Mouse (Mus musculus) MEL (cell line): ENCODE results near the gene Krtap19-3. TPM values are rescaled to one million over a fixed set of nuclear protein-coding genes. Genes with fewer than 3 reads are reported as not detected.

Experiments used
- DNase-seq: peaks from one replicate; pipeline ENCODE4 v3.0.0; 2011; ENCODE audit warnings: low read depth, low spot score
- H3K27ac ChIP-seq: 2 replicates; pipeline ENCODE4 v1.5.1; 2012; ENCODE audit warnings: low read depth, mild to moderate bottlenecking, control low read depth, low read length, moderate library complexity; ENCODE audit not compliant: control insufficient read depth
- H3K27me3 ChIP-seq, 2 experiments: fragments of 150-350 bp in 1 of 2; sonication (generic) in 1 of 2; 2 replicates each; pipeline ENCODE4 v1.6.1; 2012; ENCODE audit warnings: low read length in 2 of 2, mild to moderate bottlenecking in 2 of 2, improper control_type of control experiment in 1 of 2, moderate library complexity in 1 of 2; ENCODE audit not compliant: insufficient read depth in 2 of 2, control insufficient read depth in 1 of 2
- H3K36me3 ChIP-seq, 2 experiments: 2 replicates each; pipeline ENCODE4 v1.6.1; 2012 to 2014; ENCODE audit warnings: low read length in 2 of 2, improper control_type of control experiment in 1 of 2, inconsistent platforms in 1 of 2, mild to moderate bottlenecking in 1 of 2; ENCODE audit not compliant: insufficient read depth in 2 of 2, control insufficient read depth in 1 of 2
- H3K4me1 ChIP-seq, 2 experiments: fragments of 150-350 bp in 1 of 2; sonication (generic) in 1 of 2; 2 replicates each; pipeline ENCODE4 v1.6.1; 2012; ENCODE audit warnings: low read length in 2 of 2, improper control_type of control experiment in 1 of 2, mild to moderate bottlenecking in 1 of 2; ENCODE audit not compliant: insufficient read depth in 2 of 2, control insufficient read depth in 1 of 2
- H3K4me3 ChIP-seq, 2 experiments: fragments of 150-350 bp in 1 of 2; sonication (generic) in 1 of 2; 2 replicates each; pipeline ENCODE4 v1.5.1; 2012; ENCODE audit warnings: low read depth in 2 of 2, low read length in 2 of 2, mild to moderate bottlenecking in 2 of 2, moderate library complexity in 2 of 2, control low read depth in 1 of 2, improper control_type of control experiment in 1 of 2; ENCODE audit not compliant: control insufficient read depth in 1 of 2, insufficient read depth in 1 of 2
- H3K79me2 ChIP-seq: 2 replicates; pipeline ENCODE4 v1.6.1; 2012; ENCODE audit warnings: mild to moderate bottlenecking, low read length, moderate library complexity; ENCODE audit not compliant: control insufficient read depth, poor library complexity, insufficient read depth
- H3K9ac ChIP-seq: 2 replicates; pipeline ENCODE4 v1.6.1; 2012; ENCODE audit warnings: low read depth, mild to moderate bottlenecking, control low read depth, low read length, moderate library complexity; ENCODE audit not compliant: control insufficient read depth, poor library complexity, severe bottlenecking
- H3K9me3 ChIP-seq: fragments of 150-350 bp; sonication (generic); replicated peaks from 2 replicates; pipeline ENCODE4 v1.6.1; 2012; ENCODE audit warnings: mild to moderate bottlenecking, low read length, improper control_type of control experiment, moderate library complexity; ENCODE audit not compliant: insufficient read depth
- BHLHE40 ChIP-seq: IDR thresholded peaks from 2 replicates; pipeline ENCODE4 v1.6.1; 2012; ENCODE audit warnings: low read depth, mild to moderate bottlenecking, inconsistent platforms, low read length, improper control_type of control experiment, borderline replicate concordance
- CTCF ChIP-seq, 3 experiments: IDR thresholded peaks in 2 of 3; conservative IDR thresholded peaks in 1 of 3; 2 replicates each; pipeline ENCODE4 v1.5.1; 2011 to 2012; ENCODE audit warnings: low read length in 3 of 3, low read depth in 2 of 3, mild to moderate bottlenecking in 2 of 3, improper control_type of control experiment in 1 of 3, inconsistent platforms in 1 of 3, mixed read lengths in 1 of 3, moderate library complexity in 1 of 3; ENCODE audit not compliant: control insufficient read depth in 1 of 3, insufficient read depth in 1 of 3, poor library complexity in 1 of 3, severe bottlenecking in 1 of 3
- EP300 ChIP-seq, 2 experiments: IDR thresholded peaks; 2 replicates each; pipeline ENCODE4 v1.6.1; 2011; ENCODE audit warnings: improper control_type of control experiment in 2 of 2, low read length in 2 of 2, low read depth in 1 of 2, mild to moderate bottlenecking in 1 of 2
- ETS1 ChIP-seq: IDR thresholded peaks from 2 replicates; pipeline ENCODE4 v1.6.1; 2012; ENCODE audit warnings: low read depth, mild to moderate bottlenecking, inconsistent platforms, low read length, improper control_type of control experiment, moderate library complexity
- HCFC1 ChIP-seq: IDR thresholded peaks from 2 replicates; pipeline ENCODE4 v1.6.1; 2012; ENCODE audit warnings: low read depth, mild to moderate bottlenecking, inconsistent platforms, low read length, improper control_type of control experiment, moderate library complexity
- KAT2A ChIP-seq: conservative IDR thresholded peaks from 2 replicates; pipeline ENCODE4 v1.6.1; 2012; ENCODE audit warnings: low read depth, low read length, improper control_type of control experiment, inconsistent platforms
- MAFK ChIP-seq: IDR thresholded peaks from 2 replicates; pipeline ENCODE4 v1.6.1; 2011; ENCODE audit warnings: low read depth, mild to moderate bottlenecking, low read length, improper control_type of control experiment, borderline replicate concordance
- MAZ ChIP-seq: IDR thresholded peaks from 2 replicates; pipeline ENCODE4 v1.6.1; 2012; ENCODE audit warnings: low read depth, mild to moderate bottlenecking, inconsistent platforms, low read length, improper control_type of control experiment
- MXI1 ChIP-seq: IDR thresholded peaks from 2 replicates; pipeline ENCODE4 v1.6.1; 2011; ENCODE audit warnings: mild to moderate bottlenecking, low read depth, low read length, improper control_type of control experiment
- POLR2AphosphoS2 ChIP-seq: IDR thresholded peaks from 2 replicates; pipeline ENCODE4 v1.6.1; 2011; ENCODE audit warnings: low read length, improper control_type of control experiment
- POLR2AphosphoS5 ChIP-seq: IDR thresholded peaks from 2 replicates; pipeline ENCODE4 v1.6.1; 2012; ENCODE audit warnings: low read depth, borderline replicate concordance, mild to moderate bottlenecking, inconsistent platforms, low read length, moderate library complexity, mixed read lengths
- RAD21 ChIP-seq: IDR thresholded peaks from 2 replicates; pipeline ENCODE4 v1.6.1; 2011; ENCODE audit warnings: mild to moderate bottlenecking, low read depth, low read length, improper control_type of control experiment
- RCOR1 ChIP-seq: IDR thresholded peaks from 2 replicates; pipeline ENCODE4 v1.6.1; 2012; ENCODE audit warnings: low read depth, mild to moderate bottlenecking, inconsistent platforms, low read length, improper control_type of control experiment
- SMC3 ChIP-seq: IDR thresholded peaks from 2 replicates; pipeline ENCODE4 v1.6.1; 2011; ENCODE audit warnings: low read depth, low read length, improper control_type of control experiment
- TAL1 ChIP-seq: IDR thresholded peaks from 2 replicates; pipeline ENCODE4 v1.6.1; 2012; ENCODE audit warnings: mild to moderate bottlenecking, inconsistent platforms, low read length, moderate library complexity, mixed read lengths
- TCF12 ChIP-seq: IDR thresholded peaks from 2 replicates; pipeline ENCODE4 v1.6.1; 2014; ENCODE audit warnings: low read depth, mild to moderate bottlenecking, inconsistent platforms, low read length, improper control_type of control experiment, moderate library complexity
- USF1 ChIP-seq: IDR thresholded peaks from 2 replicates; pipeline ENCODE4 v1.6.1; 2014; ENCODE audit warnings: low read depth, mild to moderate bottlenecking, inconsistent platforms, low read length, improper control_type of control experiment, moderate library complexity
- ZC3H11A ChIP-seq: IDR thresholded peaks from 2 replicates; pipeline ENCODE4 v1.6.1; 2012; ENCODE audit warnings: low read depth, mild to moderate bottlenecking, inconsistent platforms, low read length, improper control_type of control experiment
- ZKSCAN1 ChIP-seq: IDR thresholded peaks from 2 replicates; pipeline ENCODE4 v1.6.1; 2012; ENCODE audit warnings: low read depth, mild to moderate bottlenecking, inconsistent platforms, low read length, improper control_type of control experiment, moderate library complexity
- ZMIZ1 ChIP-seq: IDR thresholded peaks from 2 replicates; pipeline ENCODE4 v1.6.1; 2012; ENCODE audit warnings: low read depth, mild to moderate bottlenecking, inconsistent platforms, low read length, improper control_type of control experiment, moderate library complexity
- ZNF384 ChIP-seq: IDR thresholded peaks from 2 replicates; pipeline ENCODE4 v1.6.1; 2012; ENCODE audit warnings: low read depth, mild to moderate bottlenecking, inconsistent platforms, low read length, improper control_type of control experiment
- polyA plus RNA-seq, 2 experiments: library from polyadenylated mRNA; stranded (reverse) in 1 of 2; unstranded in 1 of 2; fragments of >175 nt in 1 of 2; fragments of >200 nt in 1 of 2; gene quantifications; 2 replicates each; pipeline versions ENCODE4 v1.2.1 to v1.2.4; 2012; ENCODE audit warnings: low replicate concordance in 2 of 2, low read depth in 1 of 2; ENCODE audit not compliant: insufficient read length in 2 of 2, insufficient read depth in 1 of 2, missing spikeins in 1 of 2
- total RNA-seq: library from RNA; depleted of rRNA; stranded (reverse); fragments of 300-350 nt; gene quantifications from 2 replicates; pipeline ENCODE4 v1.2.3, GENCODE M21; 2012

Gene Krtap19-3
- total and polyA plus RNA-seq, 3 experiments: not detected

DNA sequence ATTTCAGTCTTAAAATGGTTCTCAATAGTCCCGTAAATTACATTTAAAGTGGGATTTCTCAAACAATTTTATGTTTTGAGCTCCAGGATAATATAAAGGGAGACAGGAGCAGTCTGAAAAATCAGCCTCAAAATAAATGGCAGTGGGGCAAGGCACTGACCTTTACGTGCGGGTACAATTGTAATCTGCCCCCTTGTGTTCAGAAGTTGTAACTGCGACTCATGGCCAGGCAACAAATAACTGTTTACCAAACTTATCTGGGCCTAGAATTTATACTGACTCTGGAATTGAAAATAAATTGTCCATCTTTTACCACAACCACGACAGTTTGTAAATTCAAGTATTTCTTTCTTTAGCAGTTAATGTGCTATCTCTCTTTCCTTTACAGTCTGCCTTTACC is 26.4 kb downstream of the Krtap19-3 start:
- Histone ChIP-seq H3K27ac (no peak overlapping the region), H3K36me3 (no peaks in the 10 kb centered on the region), H3K27me3 (no peaks in the 10 kb centered on the region), H3K79me2 (no peaks in the 10 kb centered on the region), H3K9ac (no peak overlapping the region), H3K4me1 (no peaks in the 10 kb centered on the region), H3K4me3 (no peak overlapping the region), H3K9me3 (no peaks in the 10 kb centered on the region)
- TF ChIP-seq SMC3: peak; percentile 66
- TF ChIP-seq MAFK: no peak
- TF ChIP-seq ZC3H11A: 0 out of 2 replicates have a peak, but pooled peaks have one; percentile 25
- peak; percentile 24; the same call in 1 of the 2 replicates for TF ChIP-seq RAD21
- TF ChIP-seq CTCF (IDR thresholded peaks at IDR 0.05 in 2 of 3, conservative IDR thresholded peaks at IDR 0.05 in 1 of 3; ENCODE audit: control insufficient read depth in 1 of 3, insufficient read depth in 1 of 3, low read depth in 2 of 3, low read length in 3 of 3, poor library complexity in 1 of 3, severe bottlenecking in 1 of 3): peak; percentile 50 to 64 (median 55)
- peak; percentile 36 for DNase-seq

- H3K9ac ChIP-seq: no peak overlapping the region
- no peaks in the 10 kb centered on the region for H3K79me2 ChIP-seq
- no peak overlapping the region for H3K27ac ChIP-seq
- no peaks in the 10 kb centered on the region for H3K27me3 ChIP-seq
- no peaks in the 10 kb centered on the region for H3K36me3 ChIP-seq
- H3K9me3 ChIP-seq: no peaks in the 10 kb centered on the region
- H3K4me3 ChIP-seq: no peak overlapping the region
- TF ChIP-seq ZKSCAN1: no peak
- TF ChIP-seq TAL1: no peak
- no peak for TF ChIP-seq RCOR1
- no peak for TF ChIP-seq BHLHE40
- no peak for TF ChIP-seq POLR2AphosphoS5
- TF ChIP-seq EP300 (IDR thresholded peaks at IDR 0.05; ENCODE audit: low read depth in 1 of 2, low read length in 2 of 2): no peak
- no peak for TF ChIP-seq TCF12
- DNase-seq: no peak
- H3K4me1 ChIP-seq: no peaks in the 10 kb centered on the region
Measured at GRCm38 (mm10) chr16:88848558-88848957, 29.3 kb downstream of the Krtap19-3 start.

- H3K36me3 ChIP-seq: no peaks in the 10 kb centered on the region
- no peak for DNase-seq
- H3K9ac ChIP-seq: no peak overlapping the region
- no peak overlapping the region for H3K27ac ChIP-seq
- no peaks in the 10 kb centered on the region for H3K27me3 ChIP-seq
- H3K4me1 ChIP-seq: no peaks in the 10 kb centered on the region
- H3K79me2 ChIP-seq: no peaks in the 10 kb centered on the region
- TF ChIP-seq RCOR1 (no peak), USF1 (no peak), KAT2A (no peak), SMC3 (no peak), HCFC1 (no peak), POLR2AphosphoS2 (no peak), ZNF384 (no peak), CTCF (IDR thresholded peaks at IDR 0.05 in 2 of 3, conservative IDR thresholded peaks at IDR 0.05 in 1 of 3; ENCODE audit: control insufficient read depth in 1 of 3, insufficient read depth in 1 of 3, low read depth in 2 of 3, low read length in 3 of 3, poor library complexity in 1 of 3, severe bottlenecking in 1 of 3) (no peak), ZMIZ1 (no peak), ETS1 (no peak), POLR2AphosphoS5 (no peak), MXI1 (no peak), EP300 (IDR thresholded peaks at IDR 0.05; ENCODE audit: low read depth in 1 of 2, low read length in 2 of 2) (no peak), MAZ (no peak), BHLHE40 (no peak)
- no peaks in the 10 kb centered on the region for H3K9me3 ChIP-seq
- H3K4me3 ChIP-seq: no peak overlapping the region
Measured at GRCm38 (mm10) chr16:88847363-88847762, 30.5 kb downstream of the Krtap19-3 start.
